Mouse (Mus musculus): ENCODE measurements around the gene Slc25a42.

GRCm38 (mm10) chr8:70200098-70200681 is 11.9 kb downstream of the Slc25a42 start:
- TF ChIP-seq POLR2A (IDR thresholded peaks at IDR 0.05; ENCODE audit: borderline replicate concordance, insufficient read depth, low read length) (no peak), CTCF (IDR thresholded peaks at IDR 0.05; ENCODE audit: borderline replicate concordance, insufficient read depth, low read depth, low read length) (peak; percentile 71)
